Mouse (Mus musculus) kidney, adult 2 months (tissue): ENCODE measurements around the gene Ackr1.

Experiments
- CTCF ChIP-seq: fragments of 200-500 bp; conservative IDR thresholded peaks from 2 replicates; pipeline ENCODE4 v1.5.1; 2011; ENCODE audit warnings: low read depth, mild to moderate bottlenecking, control low read depth, low read length, moderate library complexity, mixed read lengths; ENCODE audit not compliant: insufficient read depth, insufficient read length
- POLR2A ChIP-seq: fragments of 200-500 bp; IDR thresholded peaks from one replicate; pipeline ENCODE4 v1.6.1; 2011; ENCODE audit warnings: low read depth, low read length, control low read depth

GRCm38 (mm10) chr1:173381436-173381835 is 47.9 kb upstream of the Ackr1 start:
- TF ChIP-seq POLR2A: no peak
- TF ChIP-seq CTCF: no peak
